Mouse (Mus musculus) cerebellum, postnatal 25 days (tissue): ENCODE data around the gene Atp5b.

Experiments used
- DNase-seq, 2 experiments: peaks; one replicate each; pipeline ENCODE4 v3.0.0; 2021; ENCODE audit warnings: mixed read lengths in 2 of 2

Atp5b gene

GRCm38 (mm10) chr10:128096693-128097586, 13.9 kb downstream of the Atp5b start:
- DNase-seq, result peak; percentile 88 to 95

GRCm38 (mm10) chr10:128097587-128097971, 14.5 kb downstream of the Atp5b start:
- peak; percentile 71 to 82 for DNase-seq

- peak in 1 of 2 experiments; percentile 51 for DNase-seq
These were observed 27.2 kb downstream of the Atp5b start for GRCm38 (mm10) chr10:128110103-128110761.

GRCm38 (mm10) chr10:128111227-128111626, 28.2 kb downstream of the Atp5b start:
- no peak for DNase-seq

- no peak for DNase-seq
These were observed 40.8 kb downstream of the Atp5b start for GRCm38 (mm10) chr10:128123833-128124232.

- no peak for DNase-seq
These were observed 41.8 kb downstream of the Atp5b start for GRCm38 (mm10) chr10:128124831-128125230.

- DNase-seq, result no peak
These were observed 42.9 kb downstream of the Atp5b start for GRCm38 (mm10) chr10:128125951-128126350.

- no peak for DNase-seq
These were observed 44.4 kb downstream of the Atp5b start for GRCm38 (mm10) chr10:128127497-128127896.

- no peak for DNase-seq
These were observed 45.1 kb downstream of the Atp5b start for GRCm38 (mm10) chr10:128128143-128128542.

GRCm38 (mm10) chr10:128131297-128131696, 48.2 kb downstream of the Atp5b start:
- no peak for DNase-seq

GRCm38 (mm10) chr10:128131812-128132211, 48.7 kb downstream of the Atp5b start:
- DNase-seq, result no peak

GRCm38 (mm10) chr10:128133650-128134332, 50.7 kb downstream of the Atp5b start:
- no peak for DNase-seq

- DNase-seq, result no peak
These were observed 52.3 kb downstream of the Atp5b start for GRCm38 (mm10) chr10:128135374-128135773.
